Mouse (Mus musculus) adrenal gland, adult (tissue): Measurements from ENCODE around the gene Gm10192.
"Not testable (repeated sequence)": the region's sequence is repeated elsewhere in the genome, so short reads cannot be mapped to it uniquely, and the experiment has no call there.

ENCODE experiments used
- DNase-seq, 2 experiments: peaks; one replicate each; pipeline ENCODE4 v3.0.0; 2022 to 2023; ENCODE audit warnings: low spot score in 1 of 2; ENCODE audit not compliant: inconsistent age in 2 of 2

The Gm10192 gene

DNA sequence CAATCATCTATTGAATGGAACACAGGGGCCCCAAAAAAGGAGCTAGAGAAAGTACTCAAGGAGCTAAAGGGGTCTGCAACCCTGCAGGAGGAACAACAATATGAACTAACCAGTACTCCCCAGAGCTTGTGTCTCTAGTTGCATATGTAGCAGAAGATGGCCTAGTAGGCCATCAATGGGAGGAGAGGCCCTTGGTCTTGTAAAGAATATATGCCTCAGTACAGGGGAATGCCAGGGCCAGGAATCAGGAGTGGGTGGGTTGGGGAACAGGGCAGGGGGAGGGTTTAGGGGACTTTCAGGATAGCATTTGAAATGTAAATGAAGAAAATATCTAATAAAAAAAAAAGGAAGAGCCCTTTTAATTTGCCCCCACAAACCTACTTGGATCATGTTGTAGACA, at the start of gene Gm10192:
Gene Gm10192, minus strand, starts transcription at position 101 of the 400 bp plus-strand sequence.
- DNase-seq, result not testable (repeated sequence)

DNA sequence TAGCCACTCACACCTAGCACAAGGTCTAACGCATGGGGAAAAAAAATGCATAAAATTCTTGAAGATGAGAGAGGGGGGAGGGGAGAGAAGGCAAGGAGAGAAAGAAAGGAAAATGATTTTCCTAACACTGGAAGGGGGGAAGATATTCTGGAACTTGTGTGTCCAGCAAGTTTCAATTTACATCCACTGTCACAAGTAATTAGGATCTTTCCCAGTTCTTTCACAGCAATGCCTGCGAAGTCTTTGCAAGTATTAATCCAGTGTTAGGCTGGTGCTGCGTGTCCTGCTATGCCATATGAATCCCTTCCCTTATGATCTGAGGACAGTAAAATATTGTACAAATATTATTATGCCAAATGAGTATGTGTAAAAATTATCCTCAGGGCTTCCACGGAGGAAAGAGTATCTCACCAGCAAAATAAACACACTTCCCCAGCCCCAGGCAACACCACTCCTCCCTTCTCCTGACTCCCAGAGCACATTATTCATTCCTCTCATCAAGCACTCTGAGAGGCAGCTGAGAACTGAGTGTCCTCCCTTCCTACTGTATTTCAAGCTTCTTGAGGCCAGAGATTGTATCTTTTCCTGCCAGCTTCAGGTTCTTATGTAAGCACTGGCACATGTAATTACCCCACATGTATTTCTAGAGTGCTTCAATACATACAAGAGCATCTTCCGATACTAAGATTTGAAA, 47.6 kb upstream of the Gm10192 start:
- DNase-seq, result no peak

- no peak for DNase-seq
Measured at GRCm38 (mm10) chr4:97219701-97220100, 36.7 kb upstream of the Gm10192 start.

DNA sequence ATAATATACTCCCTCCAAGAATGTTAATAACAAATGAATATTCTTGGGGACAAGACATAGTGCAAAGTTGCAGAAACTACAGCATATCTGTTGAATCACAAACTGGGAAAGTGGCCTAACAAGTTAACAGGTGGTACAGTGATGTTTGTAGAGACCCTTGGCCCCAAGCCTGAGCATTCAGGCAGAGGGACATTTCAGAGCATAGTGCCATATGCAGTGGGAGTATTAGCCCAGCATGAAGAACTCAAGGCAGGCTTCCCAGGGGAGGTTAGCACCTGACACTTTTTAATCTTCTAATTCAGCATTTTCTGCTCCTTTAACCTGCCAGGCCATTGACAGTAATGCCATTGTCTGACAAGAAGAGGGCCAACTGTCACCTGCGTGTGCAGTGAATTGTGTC, 34.9 kb upstream of the Gm10192 start:
- DNase-seq, result no peak

DNA sequence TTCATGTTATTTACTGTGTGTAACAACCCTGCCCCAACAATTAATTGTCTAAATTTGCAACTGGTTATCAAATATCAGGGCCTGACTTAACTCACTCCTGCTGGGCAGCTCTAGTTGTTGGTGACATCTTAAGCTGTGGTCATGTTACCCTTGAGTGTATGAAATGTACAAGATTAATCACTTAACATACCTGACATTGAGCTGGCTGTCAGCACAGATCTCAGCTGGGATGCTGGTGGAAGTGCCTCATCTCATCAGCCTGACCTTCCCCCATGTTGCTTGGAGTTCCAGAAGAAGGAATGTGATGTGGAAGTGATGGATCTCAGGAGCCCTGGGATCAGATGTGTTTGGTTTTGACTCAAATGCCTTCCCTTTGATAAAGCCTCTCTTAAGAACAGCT, 29.5 kb upstream of the Gm10192 start:
- DNase-seq, result no peak

- not testable (repeated sequence) for DNase-seq
Measured at GRCm38 (mm10) chr4:97202986-97203385, 20.0 kb upstream of the Gm10192 start.

DNA sequence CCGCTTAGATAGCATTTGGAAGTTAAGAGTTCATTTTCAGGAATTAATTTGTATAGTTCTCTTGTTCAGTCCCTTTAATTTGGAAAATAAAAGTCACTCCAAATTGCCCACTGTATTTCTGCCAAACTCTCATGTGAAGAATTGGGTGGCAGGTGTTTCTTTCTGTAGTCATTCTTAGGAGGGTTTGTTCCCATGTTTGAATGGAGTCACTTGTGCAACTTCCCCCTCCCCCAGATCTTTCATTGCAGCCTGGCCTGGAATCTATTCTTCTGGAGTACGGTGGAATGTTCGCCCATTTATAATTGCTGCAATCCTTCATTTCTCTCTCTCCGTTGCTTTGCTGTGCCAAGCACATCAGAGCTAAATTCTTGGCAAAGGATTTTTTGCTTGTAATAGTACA, 10.2 kb upstream of the Gm10192 start:
- DNase-seq, result peak in 1 of 2 experiments; percentile 46

DNA sequence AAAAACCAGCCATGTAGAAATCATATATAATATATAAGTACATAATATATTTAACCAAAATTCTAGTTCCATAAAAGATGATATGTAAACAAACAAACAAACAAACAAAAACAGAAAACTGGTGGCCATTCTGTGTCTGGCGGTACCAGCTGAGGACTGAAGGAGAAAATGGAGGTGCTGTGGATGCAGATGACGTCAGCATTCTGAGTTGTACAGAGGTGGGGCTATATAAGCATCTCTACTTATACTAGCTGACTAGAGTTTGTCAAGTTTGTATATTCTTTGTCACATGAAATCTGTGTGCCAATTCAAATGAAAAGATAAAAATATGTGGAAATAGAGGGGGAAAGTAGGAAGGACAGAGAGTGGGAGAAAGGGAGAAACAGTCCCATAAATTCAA, 9.6 kb upstream of the Gm10192 start:
- DNase-seq, result no peak

DNA sequence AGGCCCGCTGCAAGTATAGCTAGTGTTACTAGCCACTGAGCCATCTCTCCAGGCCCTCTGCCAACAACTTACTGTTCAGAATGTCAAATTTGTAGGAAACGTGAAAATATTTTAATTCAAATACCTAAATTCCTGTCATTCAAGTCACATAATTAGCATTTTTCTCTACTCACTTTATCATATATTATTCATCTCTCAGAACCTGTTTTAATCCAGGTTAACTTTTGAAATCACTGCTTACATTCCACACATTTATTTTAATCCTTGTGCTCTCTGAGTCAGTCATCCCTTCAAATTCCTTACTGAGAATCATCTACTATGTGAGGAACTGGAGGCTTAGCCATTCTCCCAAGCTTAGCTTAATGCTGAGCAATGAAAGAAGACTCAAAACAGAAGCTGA, 2.6 kb downstream of the Gm10192 start:
- no peak for DNase-seq

- DNase-seq, result no peak
Measured at GRCm38 (mm10) chr4:97156841-97157345, 26.1 kb downstream of the Gm10192 start.

GRCm38 (mm10) chr4:97156084-97156483, 26.9 kb downstream of the Gm10192 start:
- no peak for DNase-seq

DNA sequence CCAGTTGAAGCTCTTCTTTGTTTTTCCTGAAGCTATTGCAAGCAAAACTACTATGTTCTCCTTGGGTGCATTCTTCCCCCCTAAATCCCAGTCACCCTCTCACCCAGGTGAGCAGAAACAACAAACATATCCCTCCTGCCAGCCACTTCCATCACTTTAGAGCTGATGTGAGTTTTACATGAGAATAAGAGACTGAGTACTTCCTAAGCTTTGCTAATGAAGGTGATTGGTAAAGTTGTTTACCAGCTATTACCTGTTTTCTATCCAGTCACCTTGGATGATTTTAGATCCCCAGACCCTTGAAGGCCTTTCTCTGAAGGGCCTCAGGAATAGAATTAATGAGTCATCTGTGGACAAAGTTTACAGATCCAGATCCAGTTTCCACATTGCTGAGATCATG, 29.4 kb downstream of the Gm10192 start:
- no peak for DNase-seq

- DNase-seq, result no peak
Measured at GRCm38 (mm10) chr4:97142484-97142883, 40.5 kb downstream of the Gm10192 start.
